Mouse (Mus musculus) MEL (cell line): ENCODE measurements around the gene Traf1. TPM values are rescaled to one million over a fixed set of nuclear protein-coding genes. Genes with fewer than 3 reads are reported as not detected.

Source experiments
- DNase-seq: peaks from one replicate; pipeline ENCODE4 v3.0.0; 2011; ENCODE audit warnings: low read depth, low spot score
- H3K27ac ChIP-seq: 2 replicates; pipeline ENCODE4 v1.5.1; 2012; ENCODE audit warnings: low read depth, mild to moderate bottlenecking, control low read depth, low read length, moderate library complexity; ENCODE audit not compliant: control insufficient read depth
- H3K27me3 ChIP-seq, 2 experiments: fragments of 150-350 bp in 1 of 2; sonication (generic) in 1 of 2; 2 replicates each; pipeline ENCODE4 v1.6.1; 2012; ENCODE audit warnings: low read length in 2 of 2, mild to moderate bottlenecking in 2 of 2, improper control_type of control experiment in 1 of 2, moderate library complexity in 1 of 2; ENCODE audit not compliant: insufficient read depth in 2 of 2, control insufficient read depth in 1 of 2
- H3K36me3 ChIP-seq, 2 experiments: 2 replicates each; pipeline ENCODE4 v1.6.1; 2012 to 2014; ENCODE audit warnings: low read length in 2 of 2, improper control_type of control experiment in 1 of 2, inconsistent platforms in 1 of 2, mild to moderate bottlenecking in 1 of 2; ENCODE audit not compliant: insufficient read depth in 2 of 2, control insufficient read depth in 1 of 2
- H3K4me1 ChIP-seq, 2 experiments: fragments of 150-350 bp in 1 of 2; sonication (generic) in 1 of 2; 2 replicates each; pipeline ENCODE4 v1.6.1; 2012; ENCODE audit warnings: low read length in 2 of 2, improper control_type of control experiment in 1 of 2, mild to moderate bottlenecking in 1 of 2; ENCODE audit not compliant: insufficient read depth in 2 of 2, control insufficient read depth in 1 of 2
- H3K4me3 ChIP-seq, 2 experiments: fragments of 150-350 bp in 1 of 2; sonication (generic) in 1 of 2; 2 replicates each; pipeline ENCODE4 v1.5.1; 2012; ENCODE audit warnings: low read depth in 2 of 2, low read length in 2 of 2, mild to moderate bottlenecking in 2 of 2, moderate library complexity in 2 of 2, control low read depth in 1 of 2, improper control_type of control experiment in 1 of 2; ENCODE audit not compliant: control insufficient read depth in 1 of 2, insufficient read depth in 1 of 2
- H3K79me2 ChIP-seq: 2 replicates; pipeline ENCODE4 v1.6.1; 2012; ENCODE audit warnings: mild to moderate bottlenecking, low read length, moderate library complexity; ENCODE audit not compliant: control insufficient read depth, poor library complexity, insufficient read depth
- H3K9ac ChIP-seq: 2 replicates; pipeline ENCODE4 v1.6.1; 2012; ENCODE audit warnings: low read depth, mild to moderate bottlenecking, control low read depth, low read length, moderate library complexity; ENCODE audit not compliant: control insufficient read depth, poor library complexity, severe bottlenecking
- H3K9me3 ChIP-seq: fragments of 150-350 bp; sonication (generic); replicated peaks from 2 replicates; pipeline ENCODE4 v1.6.1; 2012; ENCODE audit warnings: mild to moderate bottlenecking, low read length, improper control_type of control experiment, moderate library complexity; ENCODE audit not compliant: insufficient read depth
- BHLHE40 ChIP-seq: IDR thresholded peaks from 2 replicates; pipeline ENCODE4 v1.6.1; 2012; ENCODE audit warnings: low read depth, mild to moderate bottlenecking, inconsistent platforms, low read length, improper control_type of control experiment, borderline replicate concordance
- CHD1 ChIP-seq: IDR thresholded peaks from 2 replicates; pipeline ENCODE4 v1.6.1; 2012; ENCODE audit warnings: low read depth, mild to moderate bottlenecking, inconsistent platforms, low read length, improper control_type of control experiment
- CHD2 ChIP-seq: IDR thresholded peaks from 2 replicates; pipeline ENCODE4 v1.6.1; 2011; ENCODE audit warnings: low read length, improper control_type of control experiment
- CTCF ChIP-seq, 3 experiments: IDR thresholded peaks in 2 of 3; conservative IDR thresholded peaks in 1 of 3; 2 replicates each; pipeline ENCODE4 v1.5.1; 2011 to 2012; ENCODE audit warnings: low read length in 3 of 3, low read depth in 2 of 3, mild to moderate bottlenecking in 2 of 3, improper control_type of control experiment in 1 of 3, inconsistent platforms in 1 of 3, mixed read lengths in 1 of 3, moderate library complexity in 1 of 3; ENCODE audit not compliant: control insufficient read depth in 1 of 3, insufficient read depth in 1 of 3, poor library complexity in 1 of 3, severe bottlenecking in 1 of 3
- E2F4 ChIP-seq: IDR thresholded peaks from 2 replicates; pipeline ENCODE4 v1.6.1; 2011; ENCODE audit warnings: low read depth, low read length, improper control_type of control experiment, borderline replicate concordance
- ELF1 ChIP-seq: IDR thresholded peaks from 2 replicates; pipeline ENCODE4 v1.6.1; 2014; ENCODE audit warnings: low read depth, mild to moderate bottlenecking, inconsistent platforms, low read length, improper control_type of control experiment, moderate library complexity
- ETS1 ChIP-seq: IDR thresholded peaks from 2 replicates; pipeline ENCODE4 v1.6.1; 2012; ENCODE audit warnings: low read depth, mild to moderate bottlenecking, inconsistent platforms, low read length, improper control_type of control experiment, moderate library complexity
- GATA1 ChIP-seq: IDR thresholded peaks from 2 replicates; pipeline ENCODE4 v1.6.1; 2011; ENCODE audit warnings: low read depth, low read length, improper control_type of control experiment
- HCFC1 ChIP-seq: IDR thresholded peaks from 2 replicates; pipeline ENCODE4 v1.6.1; 2012; ENCODE audit warnings: low read depth, mild to moderate bottlenecking, inconsistent platforms, low read length, improper control_type of control experiment, moderate library complexity
- JUND ChIP-seq: IDR thresholded peaks from 2 replicates; pipeline ENCODE4 v1.6.1; 2011; ENCODE audit warnings: low read depth, mild to moderate bottlenecking, improper control_type of control experiment, low read length
- MAFK ChIP-seq: IDR thresholded peaks from 2 replicates; pipeline ENCODE4 v1.6.1; 2011; ENCODE audit warnings: low read depth, mild to moderate bottlenecking, low read length, improper control_type of control experiment, borderline replicate concordance
- MAX ChIP-seq: IDR thresholded peaks from 2 replicates; pipeline ENCODE4 v1.6.1; 2011; ENCODE audit warnings: low read length, improper control_type of control experiment
- MAZ ChIP-seq: IDR thresholded peaks from 2 replicates; pipeline ENCODE4 v1.6.1; 2012; ENCODE audit warnings: low read depth, mild to moderate bottlenecking, inconsistent platforms, low read length, improper control_type of control experiment
- MXI1 ChIP-seq: IDR thresholded peaks from 2 replicates; pipeline ENCODE4 v1.6.1; 2011; ENCODE audit warnings: mild to moderate bottlenecking, low read depth, low read length, improper control_type of control experiment
- MYC ChIP-seq: IDR thresholded peaks from 2 replicates; pipeline ENCODE4 v1.6.1; 2011; ENCODE audit warnings: low read depth, mild to moderate bottlenecking, low read length, improper control_type of control experiment, moderate library complexity
- NRF1 ChIP-seq: IDR thresholded peaks from 2 replicates; pipeline ENCODE4 v1.6.1; 2014; ENCODE audit warnings: low read depth, mild to moderate bottlenecking, inconsistent platforms, low read length, improper control_type of control experiment, moderate library complexity; ENCODE audit not compliant: poor library complexity, insufficient read depth, severe bottlenecking
- POLR2AphosphoS2 ChIP-seq: IDR thresholded peaks from 2 replicates; pipeline ENCODE4 v1.6.1; 2011; ENCODE audit warnings: low read length, improper control_type of control experiment
- POLR2AphosphoS5 ChIP-seq: IDR thresholded peaks from 2 replicates; pipeline ENCODE4 v1.6.1; 2012; ENCODE audit warnings: low read depth, borderline replicate concordance, mild to moderate bottlenecking, inconsistent platforms, low read length, moderate library complexity, mixed read lengths
- RCOR1 ChIP-seq: IDR thresholded peaks from 2 replicates; pipeline ENCODE4 v1.6.1; 2012; ENCODE audit warnings: low read depth, mild to moderate bottlenecking, inconsistent platforms, low read length, improper control_type of control experiment
- TAL1 ChIP-seq: IDR thresholded peaks from 2 replicates; pipeline ENCODE4 v1.6.1; 2012; ENCODE audit warnings: mild to moderate bottlenecking, inconsistent platforms, low read length, moderate library complexity, mixed read lengths
- UBTF ChIP-seq: IDR thresholded peaks from 2 replicates; pipeline ENCODE4 v1.6.1; 2012; ENCODE audit warnings: low read depth, mild to moderate bottlenecking, inconsistent platforms, low read length, improper control_type of control experiment, moderate library complexity, borderline replicate concordance; ENCODE audit not compliant: insufficient read depth
- USF1 ChIP-seq: IDR thresholded peaks from 2 replicates; pipeline ENCODE4 v1.6.1; 2014; ENCODE audit warnings: low read depth, mild to moderate bottlenecking, inconsistent platforms, low read length, improper control_type of control experiment, moderate library complexity
- USF2 ChIP-seq, 2 experiments: IDR thresholded peaks; 2 replicates each; pipeline ENCODE4 v1.6.1; 2011 to 2012; ENCODE audit warnings: improper control_type of control experiment in 2 of 2, low read length in 2 of 2, borderline replicate concordance in 1 of 2, inconsistent platforms in 1 of 2, low read depth in 1 of 2, mild to moderate bottlenecking in 1 of 2; ENCODE audit not compliant: insufficient read depth in 1 of 2
- ZKSCAN1 ChIP-seq: IDR thresholded peaks from 2 replicates; pipeline ENCODE4 v1.6.1; 2012; ENCODE audit warnings: low read depth, mild to moderate bottlenecking, inconsistent platforms, low read length, improper control_type of control experiment, moderate library complexity
- polyA plus RNA-seq, 2 experiments: library from polyadenylated mRNA; stranded (reverse) in 1 of 2; unstranded in 1 of 2; fragments of >175 nt in 1 of 2; fragments of >200 nt in 1 of 2; gene quantifications; 2 replicates each; pipeline versions ENCODE4 v1.2.1 to v1.2.4; 2012; ENCODE audit warnings: low replicate concordance in 2 of 2, low read depth in 1 of 2; ENCODE audit not compliant: insufficient read length in 2 of 2, insufficient read depth in 1 of 2, missing spikeins in 1 of 2
- total RNA-seq: library from RNA; depleted of rRNA; stranded (reverse); fragments of 300-350 nt; gene quantifications from 2 replicates; pipeline ENCODE4 v1.2.3, GENCODE M21; 2012

Gene Traf1
- total and polyA plus RNA-seq, 3 experiments, result 0.03 to 0.04 TPM; not detected in 1

GRCm38 (mm10) chr2:34989749-34990148, 28.2 kb upstream of the Traf1 start:
- Histone ChIP-seq H3K9ac (no peak overlapping the region), H3K4me1 (no peaks in the 10 kb centered on the region), H3K27ac (no peak overlapping the region), H3K36me3 (no peaks in the 10 kb centered on the region), H3K79me2 (no peaks in the 10 kb centered on the region), H3K27me3 (peaks cover 8 to 15% of the 10 kb centered on the region in 2 experiments), H3K4me3 (no peak overlapping the region), H3K9me3 (no peaks in the 10 kb centered on the region)
- TF ChIP-seq CHD2 (no peak), ZKSCAN1 (no peak), NRF1 (no peak), JUND (no peak), POLR2AphosphoS2 (no peak), MXI1 (no peak), UBTF (no peak), USF1 (no peak), GATA1 (no peak), ELF1 (no peak), USF2 (IDR thresholded peaks at IDR 0.05; ENCODE audit: borderline replicate concordance in 1 of 2, insufficient read depth in 1 of 2, low read depth in 1 of 2, low read length in 2 of 2) (no peak), RCOR1 (no peak), MYC (no peak), HCFC1 (no peak)
- peak; percentile 26 for DNase-seq

GRCm38 (mm10) chr2:34987595-34987994, 26.0 kb upstream of the Traf1 start:
- H3K36me3 ChIP-seq, result no peaks in the 10 kb centered on the region
- TF ChIP-seq CHD2, result no peak
- no peak for TF ChIP-seq BHLHE40
- no peak for TF ChIP-seq MXI1
- TF ChIP-seq POLR2AphosphoS5, result no peak
- TF ChIP-seq E2F4, result no peak
- no peak for TF ChIP-seq TAL1
- no peak for TF ChIP-seq USF1
- no peak for TF ChIP-seq UBTF
- no peak for TF ChIP-seq ELF1
- no peak for TF ChIP-seq NRF1
- TF ChIP-seq JUND, result no peak
- no peak for TF ChIP-seq MAX
- TF ChIP-seq ZKSCAN1, result no peak
- no peak for TF ChIP-seq MAZ
- no peak for TF ChIP-seq ETS1
- TF ChIP-seq USF2 (IDR thresholded peaks at IDR 0.05; ENCODE audit: borderline replicate concordance in 1 of 2, insufficient read depth in 1 of 2, low read depth in 1 of 2, low read length in 2 of 2), result no peak
- no peak for TF ChIP-seq CHD1
- TF ChIP-seq MAFK, result no peak
- no peak for TF ChIP-seq CTCF (IDR thresholded peaks at IDR 0.05 in 2 of 3, conservative IDR thresholded peaks at IDR 0.05 in 1 of 3; ENCODE audit: control insufficient read depth in 1 of 3, insufficient read depth in 1 of 3, low read depth in 2 of 3, low read length in 3 of 3, poor library complexity in 1 of 3, severe bottlenecking in 1 of 3)
- no peak overlapping the region for H3K4me3 ChIP-seq
- no peaks in the 10 kb centered on the region for H3K9me3 ChIP-seq
- no peaks in the 10 kb centered on the region for H3K4me1 ChIP-seq
- no peak overlapping the region for H3K27ac ChIP-seq
- H3K79me2 ChIP-seq, result no peaks in the 10 kb centered on the region
- H3K27me3 ChIP-seq, result peaks cover 2 to 5% of the 10 kb centered on the region in 2 experiments
- no peak overlapping the region for H3K9ac ChIP-seq
- no peak for DNase-seq
